Mouse (Mus musculus) heart, embryonic 11.5 days (tissue): ENCODE measurements around the gene Elk4. TPM values are rescaled to one million over a fixed set of nuclear protein-coding genes. Genes with fewer than 3 reads are reported as not detected.

Experiments
- ATAC-seq: fragments of 200-750 bp; cut with Nextera tagmentation; replicated peaks from 2 replicates; pipeline ENCODE4 v1.8.0; 2017; ENCODE audit warnings: moderate library complexity; ENCODE audit not compliant: insufficient number of reproducible peaks, low FRiP score, low TSS enrichment
- H3K27ac ChIP-seq: fragments of 300-500 bp; sonication (generic); 2 replicates; pipeline ENCODE4 v1.5.1; 2014; ENCODE audit warnings: mild to moderate bottlenecking, low read depth, low read length
- H3K27me3 ChIP-seq: fragments of 300-500 bp; sonication (generic); 2 replicates; pipeline ENCODE4 v1.6.1; 2014; ENCODE audit warnings: mild to moderate bottlenecking, low read length, mixed read lengths; ENCODE audit not compliant: control insufficient read depth, insufficient read depth
- H3K36me3 ChIP-seq: fragments of 300-500 bp; sonication (generic); 2 replicates; pipeline ENCODE4 v1.6.1; 2014; ENCODE audit warnings: mild to moderate bottlenecking, low read length, moderate library complexity, mixed read lengths; ENCODE audit not compliant: control insufficient read depth, insufficient read depth
- H3K4me1 ChIP-seq: fragments of 300-500 bp; sonication (generic); 2 replicates; pipeline ENCODE4 v1.6.1; 2014; ENCODE audit warnings: low read length; ENCODE audit not compliant: control insufficient read depth, insufficient read depth
- H3K4me2 ChIP-seq: fragments of 300-500 bp; sonication (generic); 2 replicates; pipeline ENCODE4 v1.6.1; 2014; ENCODE audit warnings: mild to moderate bottlenecking, moderate library complexity
- H3K4me3 ChIP-seq: fragments of 300-500 bp; sonication (generic); 2 replicates; pipeline ENCODE4 v1.5.1; 2014; ENCODE audit warnings: low read depth, low read length
- H3K9ac ChIP-seq: fragments of 300-500 bp; sonication (generic); 2 replicates; pipeline ENCODE4 v1.6.1; 2014; ENCODE audit warnings: mild to moderate bottlenecking, low read depth, low read length, moderate library complexity
- H3K9me3 ChIP-seq: fragments of 300-500 bp; sonication (generic); replicated peaks from 2 replicates; pipeline ENCODE4 v1.6.1; 2016; ENCODE audit warnings: low read length; ENCODE audit not compliant: control insufficient read depth
- WGBS: fragments of 180-500 bp; shearing (Covaris S2); extraction: QIAGEN DNeasy Blood & Tissue Kit; methylation state at CpG from one replicate; pipeline ENCODE4 v1.1.7; 2014; ENCODE audit not compliant: insufficient replicate concordance; 5-methylcytosine and 5-hydroxymethylcytosine counted together
- polyA plus RNA-seq: library from polyadenylated mRNA; unstranded; fragments of >200 nt; fragmentation: Nextera tagmentation; extraction: Ambion mirVana; gene quantifications from 2 replicates; pipeline ENCODE4 v1.2.1, GENCODE M21; 2014

The Elk4 gene
- 18.0 and 21.0 TPM in 2 replicates for polyA plus RNA-seq

DNA sequence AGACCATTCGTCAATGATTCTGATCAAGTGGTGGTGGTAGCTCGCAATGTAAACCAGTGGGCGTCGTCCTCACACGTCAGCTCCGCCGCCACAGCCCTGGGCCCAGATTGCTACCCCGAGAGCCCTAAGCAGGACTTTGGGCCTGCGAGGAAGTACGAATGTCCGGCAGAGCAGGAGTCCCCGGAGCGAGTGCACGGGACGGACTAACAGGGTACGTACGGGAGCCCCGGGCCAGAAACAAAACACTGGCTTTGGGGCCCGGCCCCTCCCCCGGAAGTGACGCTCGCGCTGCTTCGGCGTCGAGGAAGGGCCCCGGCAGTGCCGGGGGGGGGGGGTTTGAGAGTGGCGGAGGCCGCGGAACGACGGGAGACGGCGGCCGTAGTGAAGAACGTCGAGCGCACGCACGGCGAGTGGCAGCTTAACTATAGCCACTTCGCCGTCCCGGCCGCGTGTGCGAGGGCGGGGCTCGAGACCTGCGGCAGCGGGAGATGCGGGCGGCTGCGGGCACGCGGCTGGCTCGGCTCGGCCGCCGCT lies at the start of gene Elk4:
Gene Elk4, plus strand, starts transcription at position 326 of the 534 bp plus-strand sequence.
- peak within 1 kb of the TSS; percentile 63 for H3K4me2 ChIP-seq
- peaks cover 12% of the 10 kb centered on the region for H3K4me1 ChIP-seq
- peak within 1 kb of the TSS; percentile 71 for H3K4me3 ChIP-seq
- H3K9me3 ChIP-seq = no peaks in the 10 kb centered on the region
- H3K36me3 ChIP-seq = no peaks in the 10 kb centered on the region
- peak within 1 kb of the TSS; percentile 99 for H3K9ac ChIP-seq
- WGBS = under 1% methylated on average over 54 of the region's 61 CpGs
- H3K27me3 ChIP-seq = no peaks in the 10 kb centered on the region
- peak; percentile 89 for ATAC-seq
- peak within 1 kb of the TSS; percentile 99 for H3K27ac ChIP-seq

DNA sequence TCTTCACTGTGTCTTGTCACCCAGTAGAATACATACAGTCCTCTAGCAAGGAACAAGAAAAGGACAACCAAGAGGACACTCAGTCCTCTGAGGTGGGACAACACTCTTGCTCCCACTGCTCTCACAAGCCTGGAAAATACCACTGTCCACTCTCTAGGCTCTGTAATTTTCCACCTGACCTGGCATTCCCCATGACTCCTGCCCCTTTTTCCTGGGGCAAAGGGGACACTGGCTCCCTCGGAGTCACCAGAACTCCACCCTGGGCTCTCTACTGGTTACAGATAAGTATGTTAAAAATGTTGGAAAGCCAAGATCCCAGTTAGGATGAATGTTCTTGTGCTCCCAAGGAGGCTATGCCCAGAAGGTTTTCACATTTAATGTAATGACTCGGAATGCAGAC lies 46.4 kb upstream of the Elk4 start:
- no peaks in the 10 kb centered on the region for H3K36me3 ChIP-seq
- no peak for ATAC-seq
- 52% methylated on average over 2 of the region's 2 CpGs for WGBS
- peaks cover 66% of the 10 kb centered on the region for H3K27me3 ChIP-seq
- H3K4me3 ChIP-seq = no peak overlapping the region
- no peak overlapping the region for H3K9ac ChIP-seq
- H3K4me2 ChIP-seq = no peak overlapping the region
- peaks cover 5% of the 10 kb centered on the region for H3K4me1 ChIP-seq
- no peak overlapping the region for H3K27ac ChIP-seq
- no peaks in the 10 kb centered on the region for H3K9me3 ChIP-seq

DNA sequence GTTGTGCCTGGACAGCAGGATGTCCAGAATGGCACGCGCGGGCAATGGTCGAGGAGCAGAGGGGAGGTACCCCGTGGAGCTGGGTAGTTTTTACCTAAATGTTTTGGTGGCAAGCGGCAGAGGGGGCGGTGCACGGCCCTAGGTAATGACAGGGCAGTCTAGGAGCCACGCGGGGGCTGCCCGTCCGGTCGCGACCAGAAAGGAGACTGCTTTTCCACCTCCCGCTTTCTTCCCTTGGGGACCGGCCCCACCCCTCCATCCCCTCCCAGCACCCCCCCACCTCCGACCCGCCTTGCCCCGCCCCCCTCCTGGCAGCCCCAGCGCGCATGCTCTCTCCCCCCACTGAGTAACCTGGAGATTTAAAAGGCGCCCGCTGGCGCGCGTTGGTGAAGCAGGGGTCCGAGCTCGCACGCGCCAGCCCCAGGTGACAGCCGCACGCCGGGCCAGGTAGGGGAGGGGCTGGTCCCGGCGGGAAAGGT lies 44.8 kb upstream of the Elk4 start, which contains the start of gene Slc45a3:
Gene Slc45a3, plus strand, starts transcription at position 362 of the 479 bp plus-strand sequence.
- Histone ChIP-seq H3K9me3 (no peaks in the 10 kb centered on the region), H3K36me3 (no peaks in the 10 kb centered on the region), H3K9ac (peak within 1 kb of the TSS; percentile 18), H3K4me2 (peak within 1 kb of the TSS; percentile 98), H3K4me3 (peak within 1 kb of the TSS; percentile 68), H3K27ac (no peak within 1 kb of the TSS), H3K27me3 (peaks cover 77% of the 10 kb centered on the region), H3K4me1 (peaks cover 5% of the 10 kb centered on the region)
- ATAC-seq = peak; percentile 31; the same call in 1 of the 2 replicates
- WGBS = 0% methylated on average over 29 of the region's 35 CpGs

DNA sequence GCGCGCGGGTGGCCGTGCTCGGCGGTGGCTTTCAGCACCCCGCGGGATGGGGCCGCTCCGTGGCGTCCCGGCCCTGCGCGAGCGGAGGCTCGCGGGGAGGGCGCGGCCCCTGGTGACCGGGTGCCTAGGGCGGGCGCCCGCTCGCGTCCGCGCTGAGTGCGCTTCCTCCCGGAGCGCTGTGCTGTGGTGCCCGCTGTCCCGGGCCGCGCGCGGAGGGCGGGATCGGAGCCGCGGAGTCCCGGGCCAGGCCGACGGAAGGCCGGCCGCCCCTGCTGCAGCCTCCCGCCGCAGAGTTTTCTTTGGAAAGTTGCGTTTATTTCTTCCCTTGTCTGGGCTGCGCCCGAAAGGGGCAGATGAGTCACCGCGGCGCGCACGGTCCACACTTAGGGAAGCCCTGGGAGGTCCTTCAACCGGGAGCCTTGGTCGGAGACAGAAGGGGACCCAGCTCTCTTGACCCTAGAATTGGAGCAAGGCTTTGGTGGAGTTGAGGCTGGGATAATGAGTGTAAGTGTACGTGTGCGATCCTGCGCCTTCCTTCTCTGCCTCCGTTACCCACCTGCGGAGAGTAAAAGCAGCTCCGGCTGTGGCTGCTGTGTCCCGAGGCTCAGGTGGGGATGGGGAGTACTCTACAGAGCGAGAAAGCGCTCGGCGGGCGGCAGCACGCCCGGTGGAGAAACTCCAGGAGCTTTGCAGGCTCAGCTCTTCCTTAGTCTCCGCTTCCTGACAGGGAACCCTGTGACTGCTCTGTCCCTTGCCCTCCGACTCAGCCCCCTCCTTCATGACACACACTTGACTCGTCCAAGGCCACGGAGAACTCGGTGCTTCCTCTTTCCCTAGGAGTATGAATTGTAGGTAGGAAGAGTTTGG lies 44.1 kb upstream of the Elk4 start:
- WGBS = under 1% methylated on average over 67 of the region's 76 CpGs

DNA sequence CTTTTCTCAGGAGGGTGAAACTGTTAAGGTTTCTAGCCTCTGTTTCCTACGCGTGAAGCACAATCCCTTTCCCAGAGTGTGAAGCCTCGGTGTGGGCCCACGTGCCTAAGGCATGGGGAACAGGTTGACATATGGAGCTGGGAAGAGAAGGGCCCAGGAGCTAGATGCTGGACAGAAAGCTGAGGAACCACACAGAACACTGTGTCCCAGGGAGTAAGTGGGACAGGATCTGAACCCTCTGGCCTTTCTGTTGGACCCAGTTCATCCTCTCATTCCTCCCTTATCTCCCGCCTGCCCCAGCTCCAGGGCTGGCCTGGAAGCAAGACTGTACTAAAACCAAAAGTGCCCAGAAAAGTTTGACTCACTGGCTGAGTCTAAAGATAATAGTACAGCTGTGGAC lies 43.3 kb upstream of the Elk4 start:
- ATAC-seq = no peak
- no peaks in the 10 kb centered on the region for H3K36me3 ChIP-seq
- 20% methylated on average over 5 of the region's 5 CpGs for whole genome bisulfite sequencing
- no peak overlapping the region for H3K27ac ChIP-seq
- H3K4me1 ChIP-seq = peaks cover 7% of the 10 kb centered on the region
- H3K4me2 ChIP-seq = peak overlapping the region; percentile 98
- no peak overlapping the region for H3K9ac ChIP-seq
- peaks cover 79% of the 10 kb centered on the region for H3K27me3 ChIP-seq
- H3K4me3 ChIP-seq = peak overlapping the region; percentile 68
- H3K9me3 ChIP-seq = no peaks in the 10 kb centered on the region

More for the DNA sequence above, 44.1 kb upstream of the Elk4 start:
- ATAC-seq = peak; percentile 52
- Histone ChIP-seq H3K27ac (no peak overlapping the region), H3K9ac (peak overlapping the region; percentile 18), H3K9me3 (no peaks in the 10 kb centered on the region), H3K27me3 (peaks cover 76% of the 10 kb centered on the region), H3K4me2 (peak overlapping the region; percentile 98), H3K4me1 (peaks cover 5% of the 10 kb centered on the region), H3K4me3 (peak overlapping the region; percentile 68), H3K36me3 (no peaks in the 10 kb centered on the region)

DNA sequence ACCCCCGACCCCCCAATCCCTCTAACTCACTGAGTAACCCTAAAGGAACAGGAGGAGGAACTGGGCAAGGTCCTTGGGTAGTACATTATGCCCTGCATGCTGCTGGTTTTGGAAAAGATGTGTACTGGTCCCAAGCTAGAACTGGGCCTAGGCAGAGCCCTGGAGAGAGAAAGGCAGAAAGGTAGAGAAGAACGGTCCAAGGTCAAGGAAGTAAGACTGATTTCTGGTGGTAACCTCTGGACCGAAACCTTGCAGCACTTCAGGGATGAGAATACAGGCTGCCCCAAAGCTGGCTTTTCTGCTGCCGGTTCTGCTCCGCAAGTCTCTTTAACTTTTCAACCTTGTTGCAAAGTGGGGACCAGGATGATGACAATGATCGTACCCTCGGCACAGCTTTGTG lies 42.8 kb upstream of the Elk4 start:
- no peak overlapping the region for H3K4me2 ChIP-seq
- 69% methylated on average over 7 of the region's 7 CpGs for WGBS
- no peak overlapping the region for H3K4me3 ChIP-seq

DNA sequence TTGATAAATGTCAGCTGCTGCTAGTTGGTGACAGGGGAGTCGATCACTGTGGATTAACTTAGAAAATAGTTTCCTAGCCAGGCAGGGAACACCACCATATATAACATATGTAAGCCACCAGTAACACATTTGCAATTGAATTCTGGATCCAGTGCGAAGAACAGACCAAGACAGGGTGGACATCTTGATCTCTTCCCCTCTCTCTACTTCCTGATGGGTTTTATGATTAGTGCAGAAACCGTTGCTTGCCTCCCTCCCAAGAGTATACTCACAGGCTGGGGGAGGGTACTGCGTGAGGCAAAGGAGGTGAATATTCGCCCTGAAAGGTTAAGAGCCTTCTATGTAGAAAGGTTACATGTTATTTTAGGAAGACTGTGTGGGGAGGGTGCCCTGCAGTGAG lies 41.6 kb upstream of the Elk4 start:
- peaks cover 72% of the 10 kb centered on the region for H3K27me3 ChIP-seq
- no peaks in the 10 kb centered on the region for H3K9me3 ChIP-seq
- WGBS = 39% methylated on average over 5 of the region's 5 CpGs
- H3K27ac ChIP-seq = no peak overlapping the region
- H3K4me2 ChIP-seq = no peak overlapping the region
- H3K4me1 ChIP-seq = peaks cover 11% of the 10 kb centered on the region
- H3K36me3 ChIP-seq = no peaks in the 10 kb centered on the region
- no peak overlapping the region for H3K9ac ChIP-seq
- ATAC-seq = no peak
- no peak overlapping the region for H3K4me3 ChIP-seq

More for the DNA sequence above, 42.8 kb upstream of the Elk4 start:
- ATAC-seq = no peak
- no peak overlapping the region for H3K27ac ChIP-seq
- H3K36me3 ChIP-seq = no peaks in the 10 kb centered on the region
- peaks cover 7% of the 10 kb centered on the region for H3K4me1 ChIP-seq
- no peak overlapping the region for H3K9ac ChIP-seq
- H3K27me3 ChIP-seq = peaks cover 80% of the 10 kb centered on the region
- H3K9me3 ChIP-seq = no peaks in the 10 kb centered on the region

DNA sequence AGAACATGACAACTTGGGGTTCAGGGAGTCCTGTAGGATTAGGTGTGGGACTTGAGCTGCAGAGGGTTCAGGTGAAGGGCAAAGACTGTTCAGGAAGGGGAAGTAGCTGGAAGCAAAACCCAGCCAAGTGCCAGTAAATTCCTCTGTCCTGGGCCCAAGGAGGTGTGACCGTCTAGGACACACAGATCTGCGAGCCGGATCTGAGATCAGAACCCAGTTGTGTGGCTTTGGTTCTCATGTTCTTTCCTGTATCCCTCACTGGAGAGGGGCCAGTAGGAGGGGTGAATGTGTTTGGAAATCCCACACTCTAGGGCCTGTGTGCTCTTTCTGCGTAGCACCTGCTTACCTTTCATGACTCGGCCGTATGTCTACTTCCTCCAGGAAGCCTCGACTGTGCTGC lies 40.1 kb upstream of the Elk4 start:
- 66% methylated on average over 7 of the region's 7 CpGs for WGBS
- Histone ChIP-seq H3K27ac (no peak overlapping the region), H3K27me3 (peaks cover 57% of the 10 kb centered on the region), H3K4me2 (no peak overlapping the region), H3K9ac (no peak overlapping the region), H3K4me3 (no peak overlapping the region), H3K4me1 (peaks cover 24% of the 10 kb centered on the region), H3K36me3 (no peaks in the 10 kb centered on the region), H3K9me3 (no peaks in the 10 kb centered on the region)
- ATAC-seq = no peak
